Mouse (Mus musculus): ENCODE results near the gene Tnfrsf13b. TPM values are rescaled to one million over a fixed set of nuclear protein-coding genes. Genes with fewer than 3 reads are reported as not detected.
"Not testable (repeated sequence)": the region's sequence is repeated elsewhere in the genome, so short reads cannot be mapped to it uniquely, and the experiment has no call there.

Tnfrsf13b gene
- total RNA-seq, 4 experiments from 2014 or later = 2.3 to 3.2 (median 2.8) TPM

GRCm38 (mm10) chr11:61170184-61170583 is 43.6 kb downstream of the Tnfrsf13b start:
- DNase-seq (ENCODE audit: low spot score in 2 of 2) = no peak

- not testable (repeated sequence) for DNase-seq (ENCODE audit: low spot score in 2 of 2)
These were observed 46.9 kb downstream of the Tnfrsf13b start for GRCm38 (mm10) chr11:61173477-61173876.

- peak; percentile 34 to 37 for DNase-seq (ENCODE audit: low spot score in 2 of 2)
These were observed 47.8 kb downstream of the Tnfrsf13b start for GRCm38 (mm10) chr11:61174291-61174820.

GRCm38 (mm10) chr11:61174821-61175658 is 48.5 kb downstream of the Tnfrsf13b start, which contains the start of gene Usp22:
Gene Usp22, minus strand, starts transcription at chr11:61175055.
- DNase-seq (ENCODE audit: low spot score in 2 of 2) = peak; percentile 100

GRCm38 (mm10) chr11:61175778-61176177 is 49.2 kb downstream of the Tnfrsf13b start:
- no peak for DNase-seq (ENCODE audit: low spot score in 2 of 2)

- no peak for DNase-seq (ENCODE audit: low spot score in 2 of 2)
These were observed 49.8 kb downstream of the Tnfrsf13b start for GRCm38 (mm10) chr11:61176321-61176720.

GRCm38 (mm10) chr11:61180361-61180760 is 53.8 kb downstream of the Tnfrsf13b start:
- DNase-seq (ENCODE audit: low spot score in 2 of 2) = peak in 1 of 2 experiments; percentile 38

- DNase-seq (ENCODE audit: low spot score in 2 of 2) = no peak
These were observed 55.1 kb downstream of the Tnfrsf13b start for GRCm38 (mm10) chr11:61181624-61182023.

- DNase-seq (ENCODE audit: low spot score in 2 of 2) = no peak
These were observed 57.3 kb downstream of the Tnfrsf13b start for GRCm38 (mm10) chr11:61183820-61184219.

- no peak for DNase-seq (ENCODE audit: low spot score in 2 of 2)
These were observed 64.2 kb downstream of the Tnfrsf13b start for GRCm38 (mm10) chr11:61190776-61191175.

- DNase-seq (ENCODE audit: low spot score in 2 of 2) = not testable (repeated sequence)
These were observed 65.6 kb downstream of the Tnfrsf13b start for GRCm38 (mm10) chr11:61192123-61192522.

GRCm38 (mm10) chr11:61192779-61193178 is 66.2 kb downstream of the Tnfrsf13b start:
- no peak for DNase-seq (ENCODE audit: low spot score in 2 of 2)

- peak; percentile 61 to 84 for DNase-seq (ENCODE audit: low spot score in 2 of 2)
These were observed 66.8 kb downstream of the Tnfrsf13b start for GRCm38 (mm10) chr11:61193392-61193791.

GRCm38 (mm10) chr11:61196616-61197353 is 70.2 kb downstream of the Tnfrsf13b start:
- DNase-seq (ENCODE audit: low spot score in 2 of 2) = no peak

- DNase-seq (ENCODE audit: low spot score in 2 of 2) = no peak
These were observed 71.4 kb downstream of the Tnfrsf13b start for GRCm38 (mm10) chr11:61197935-61198334.

Other genes with a start within 250 kb of the Tnfrsf13b start
- 10 to 100 TPM; 25.3 to 27.8 (median 27.1) TPM for gene Tmem11, start 247.5 kb upstream of the Tnfrsf13b start, total RNA-seq (2022)
- 10 to 100 TPM in 3 of 4 experiments, 1 to 10 TPM in 1; 9.4 to 16.6 (median 13.1) TPM for gene Natd1, start 212.0 kb upstream of the Tnfrsf13b start, total RNA-seq (2022)
- gene Map2k3, start 194.7 kb upstream of the Tnfrsf13b start, total RNA-seq (2022) = 10 to 100 TPM; 12.8 to 19.8 (median 16.8) TPM
- 1 to 10 TPM; 6.7 to 7.8 (median 7.4) TPM for gene Kcnj12, start 104.2 kb upstream of the Tnfrsf13b start, total RNA-seq (2022)
- 100 to 1,000 TPM; 195 to 218 (median 201) TPM for gene Usp22, start 48.3 kb downstream of the Tnfrsf13b start, total RNA-seq (2022)
- 1 to 10 TPM in 3 of 4 experiments, under 1 TPM in 1; 0.72 to 2.1 (median 1.5) TPM for gene Aldh3a1, start 80.8 kb downstream of the Tnfrsf13b start, total RNA-seq (2022)
- 10 to 100 TPM; 60.4 to 66.4 (median 61.1) TPM for gene Aldh3a2, start 140.7 kb downstream of the Tnfrsf13b start, total RNA-seq (2022)
- gene Slc47a2, start 216.1 kb downstream of the Tnfrsf13b start, total RNA-seq (2022) = under 1 TPM in 3 of 4 experiments, not detected in 1; 0.31 to 0.39 (median 0.32) TPM

Data from layer of hippocampus, adult 8-10 months (tissue).